Mouse (Mus musculus) embryonic fibroblast, embryonic 13.5 days (primary cell): ENCODE measurements around the gene Nxph1. TPM values are rescaled to one million over a fixed set of nuclear protein-coding genes. Genes with fewer than 3 reads are reported as not detected.

Source experiments
- H3K27ac ChIP-seq: 2 replicates; pipeline ENCODE4 v1.5.1; 2012; ENCODE audit warnings: low read length, control low read depth, inconsistent platforms; ENCODE audit not compliant: insufficient read depth
- H3K4me1 ChIP-seq: 2 replicates; pipeline ENCODE4 v1.6.1; 2011; ENCODE audit warnings: low read length; ENCODE audit not compliant: control insufficient read depth, insufficient read depth
- H3K4me3 ChIP-seq: 2 replicates; pipeline ENCODE4 v1.5.1; 2011; ENCODE audit warnings: mild to moderate bottlenecking, control low read depth, low read length; ENCODE audit not compliant: insufficient read depth
- CTCF ChIP-seq: IDR thresholded peaks from 2 replicates; pipeline ENCODE4 v1.5.1; 2011; ENCODE audit warnings: mild to moderate bottlenecking, control low read depth, low read length, moderate library complexity, borderline replicate concordance; ENCODE audit not compliant: insufficient read depth
- POLR2A ChIP-seq: IDR thresholded peaks from 2 replicates; pipeline ENCODE4 v1.6.1; 2011; ENCODE audit warnings: low read depth, mild to moderate bottlenecking, control low read depth, low read length, moderate library complexity
- polyA plus RNA-seq: library from polyadenylated mRNA; stranded (reverse); fragments of >200 nt; gene quantifications from 2 replicates; pipeline ENCODE4 v1.2.4, GENCODE M21; 2011; ENCODE audit warnings: low read depth; ENCODE audit not compliant: missing spikeins, insufficient read length

Nxph1 gene
- polyA plus RNA-seq, 1 experiment = not detected

DNA sequence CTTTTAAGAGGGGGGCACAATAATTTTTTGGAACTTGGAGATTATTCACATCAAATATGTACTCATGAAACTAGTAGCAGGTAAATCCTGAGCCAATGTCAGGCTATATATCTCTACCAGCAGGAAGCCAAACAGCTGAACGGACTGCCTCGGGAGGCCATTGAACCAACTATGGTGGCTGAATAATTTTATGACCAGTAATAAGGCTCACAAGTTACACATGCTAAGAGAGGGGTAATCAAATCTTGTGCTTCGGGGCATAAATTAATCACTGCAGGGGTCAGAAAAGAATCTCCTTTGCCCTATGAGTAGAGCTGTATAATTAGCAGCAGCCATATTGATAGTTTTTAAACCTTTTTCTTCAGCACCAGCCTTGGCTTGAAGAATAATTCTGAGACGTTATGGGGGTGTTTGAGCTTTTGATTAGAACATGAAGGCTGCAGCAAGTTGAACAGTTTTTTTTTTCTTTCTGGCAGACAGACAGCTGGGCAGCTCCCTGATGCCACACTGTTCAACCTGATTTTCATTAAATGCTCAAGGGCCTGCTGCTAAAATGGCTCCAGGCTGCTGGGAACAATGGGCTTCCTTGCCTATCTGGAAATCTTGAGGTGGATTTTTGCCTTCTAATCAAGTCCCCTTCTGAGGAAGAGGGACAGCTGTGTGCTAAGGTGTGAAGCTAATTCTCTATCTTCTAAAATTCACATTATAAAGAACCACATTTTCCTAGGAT is 272.7 kb downstream of the Nxph1 start:
- no peak overlapping the region for H3K4me3 ChIP-seq
- no peak overlapping the region for H3K27ac ChIP-seq
- TF ChIP-seq POLR2A = no peak
- no peak for TF ChIP-seq CTCF
- H3K4me1 ChIP-seq = no peaks in the 10 kb centered on the region

DNA sequence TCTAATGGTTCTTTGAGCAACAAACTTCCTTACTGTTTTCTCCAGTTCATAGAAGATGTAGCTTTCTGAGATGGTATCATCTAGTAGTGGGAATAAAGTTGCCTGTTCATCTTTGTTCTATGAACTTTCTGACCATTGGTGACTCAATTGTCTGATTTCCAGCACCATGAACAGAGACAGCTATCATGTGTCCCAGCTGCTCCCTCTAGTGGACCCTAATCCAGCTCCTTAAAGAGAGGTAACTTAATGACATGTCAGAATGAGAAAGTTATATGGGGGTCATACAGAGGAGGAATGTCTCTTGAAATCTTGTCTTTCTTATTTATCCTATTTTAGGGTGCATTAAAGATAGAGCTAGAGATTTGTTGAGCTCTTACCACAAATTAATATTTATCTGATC is 286.6 kb downstream of the Nxph1 start:
- Histone ChIP-seq H3K4me3 (no peak overlapping the region), H3K4me1 (no peaks in the 10 kb centered on the region), H3K27ac (no peak overlapping the region)
- TF ChIP-seq POLR2A = no peak
- TF ChIP-seq CTCF = no peak

DNA sequence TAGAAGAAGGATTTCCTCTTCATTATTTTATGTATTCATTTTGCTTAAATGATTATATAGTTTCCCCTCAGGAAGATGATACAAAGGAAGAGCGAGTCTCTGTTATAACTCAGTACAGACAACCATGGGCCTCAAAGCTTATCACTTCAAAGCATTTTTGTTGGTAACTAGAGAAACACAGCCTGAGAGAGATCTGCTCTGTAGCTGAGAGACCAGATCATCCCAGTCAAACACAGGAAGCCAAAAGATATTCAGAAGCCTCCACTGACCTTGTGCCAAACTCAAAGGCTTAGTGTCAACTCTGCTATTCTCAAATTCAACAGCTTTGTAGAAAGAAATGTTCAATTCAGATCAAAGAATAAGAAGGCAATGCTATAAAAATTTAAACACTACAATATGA is 319.8 kb downstream of the Nxph1 start:
- Histone ChIP-seq H3K27ac (no peak overlapping the region), H3K4me3 (no peak overlapping the region), H3K4me1 (no peaks in the 10 kb centered on the region)
- TF ChIP-seq CTCF (no peak), POLR2A (no peak)

Other genes starting within 250 kb of the Nxph1 start
- gene Ica1, start 169.9 kb upstream of the Nxph1 start, polyA plus RNA-seq = 7.9 and 10.3 TPM in 2 replicates